Mouse (Mus musculus): Measurements from ENCODE around the gene Ubqln4.

- no peak for TF ChIP-seq POLR2A (IDR thresholded peaks at IDR 0.05; ENCODE audit: low read depth, low read length)
- TF ChIP-seq CTCF (IDR thresholded peaks at IDR 0.05; ENCODE audit: borderline replicate concordance, insufficient read depth, low read length) = no peak
These were observed 39.9 kb upstream of the Ubqln4 start for GRCm38 (mm10) chr3:88513546-88514115.
